ENCODE assay signal across 11 mouse cellular contexts in the genomic region with DNA sequence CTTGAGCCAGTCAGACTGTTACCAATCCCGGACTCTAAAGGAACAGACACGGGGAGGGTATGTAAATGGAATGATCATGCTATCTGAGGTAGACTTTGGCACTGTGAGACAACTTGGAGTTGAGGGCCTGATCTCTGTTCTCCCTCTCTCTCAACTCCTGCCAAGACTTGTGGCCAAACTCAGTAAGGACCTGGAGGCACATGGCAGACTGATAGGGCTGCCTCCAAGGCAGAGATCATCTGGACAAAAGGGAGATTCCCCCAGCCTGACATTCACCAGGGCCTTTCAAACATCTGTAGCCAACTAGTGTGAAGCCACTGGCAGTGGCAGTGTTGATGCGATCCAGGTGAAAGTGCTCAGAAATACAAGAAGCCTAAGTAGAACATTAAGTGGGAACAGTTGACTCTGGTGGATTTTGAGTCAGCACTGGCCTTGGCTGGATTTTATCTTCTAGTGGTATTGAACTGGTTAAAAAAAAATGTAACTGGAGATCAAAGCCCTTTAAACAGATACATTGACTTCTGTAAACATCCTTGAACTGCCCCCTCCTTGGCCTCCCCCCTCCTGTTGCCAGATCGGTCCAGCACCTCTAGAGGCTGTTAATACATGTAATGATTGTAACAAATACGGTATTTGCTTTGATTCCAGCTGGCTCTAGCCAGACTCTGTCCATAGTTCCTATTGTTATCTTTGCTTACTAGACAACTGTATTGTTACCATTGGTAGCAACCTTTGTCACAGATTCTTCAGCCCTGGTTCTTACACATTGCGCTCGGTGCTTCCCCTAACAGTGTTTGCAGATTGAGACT.
A peak's percentile ranks its signal among the peaks of the same experiment; 100 is the strongest.
DNase-seq lines count a peak whose midpoint lies in the region; ATAC-seq and TF ChIP-seq lines count a peak whose summit lies in the region.
"Had no signal": no experiment of that assay in that cellular context is flagged by ENCODE, and none has a peak within 500 bp of the region (broad histone marks: within the 10 kb centered on the region; RNA-seq: fewer than 3 reads in every experiment).

No protein-coding gene starts in this region.

- H3K27ac ChIP-seq in kidney, adult 2 months (ENCODE audit: insufficient read depth, low read depth, low read length) = no peak overlapping the region
- no peak overlapping the region for H3K27ac ChIP-seq in midbrain, embryonic 10.5 days (replicated peaks)
- H3K27ac ChIP-seq: hindbrain, postnatal 0 days had no signal

- no peaks in the 10 kb centered on the region for H3K36me3 ChIP-seq in kidney, adult 2 months (ENCODE audit: control insufficient read depth, insufficient read depth, low read length)
- H3K36me3 ChIP-seq in midbrain, embryonic 10.5 days = no peaks in the 10 kb centered on the region

- WGBS in kidney, adult 2 months = 60% methylated on average over 7 of the region's 7 CpGs
- 78% methylated on average over 7 of the region's 7 CpGs for WGBS in midbrain, embryonic 10.5 days

- H3K9me3 ChIP-seq in midbrain, embryonic 10.5 days (replicated peaks) = no peaks in the 10 kb centered on the region

- peak; percentile 18 for DNase-seq in kidney, adult 2 months
- no peak for DNase-seq in kidney, postnatal 36 days
- DNase-seq in embryo, embryonic 10.5 days (ENCODE audit: low spot score) = peak; percentile 55
- peak; percentile 50 for DNase-seq in heart, postnatal 4 days
- no peak for DNase-seq in spleen, postnatal 36 days (ENCODE audit: low spot score in 2 of 2)
- no peak for DNase-seq in left cerebral cortex, postnatal 36 days (ENCODE audit: low spot score in 2 of 2)
- DNase-seq in midbrain, embryonic 10.5 days (ENCODE audit: low spot score) = no peak
- DNase-seq: cerebellum, postnatal 10 days; gastrocnemius, postnatal 14 days had no signal

- no peaks in the 10 kb centered on the region for H3K4me1 ChIP-seq in kidney, adult 2 months (ENCODE audit: control insufficient read depth, insufficient read depth, low read length)
- peaks cover 3% of the 10 kb centered on the region; the same call in 1 of the 2 replicates for H3K4me1 ChIP-seq in midbrain, embryonic 10.5 days

- intact Hi-C loops in left cerebral cortex, postnatal 36 days (cut with DNase I) = no loop called here

- no peak for TF ChIP-seq POLR2A in kidney, adult 2 months (IDR thresholded peaks at IDR 0.05; ENCODE audit: low read depth, low read length)

- no peak overlapping the region for H3K4me3 ChIP-seq in kidney, adult 2 months (ENCODE audit: insufficient read depth, low read depth, low read length)
- H3K4me3 ChIP-seq in midbrain, embryonic 10.5 days = no peak overlapping the region

- H3K27me3 ChIP-seq in kidney, adult 2 months (replicated peaks; ENCODE audit: control insufficient read depth, insufficient read depth, low read length) = no peaks in the 10 kb centered on the region
- no peaks in the 10 kb centered on the region for H3K27me3 ChIP-seq in midbrain, embryonic 10.5 days (ENCODE audit: low read depth, poor library complexity, severe bottlenecking)

- peak; percentile 27; the same call in 1 of the 2 replicates for ATAC-seq in megakaryocyte progenitor cell, adult 5-6 weeks (replicated peaks; ENCODE audit: poor library complexity)
- ATAC-seq: hindbrain, postnatal 0 days had no signal

- TF ChIP-seq CTCF in kidney, adult 2 months (conservative IDR thresholded peaks at IDR 0.05; ENCODE audit: insufficient read depth, insufficient read length, low read depth, low read length) = no peak

Comparison
In these comparisons a context has a peak if more than half of its experiments do, and no peak if none do; other contexts are left out.
1. DNase-seq: peak in kidney, adult 2 months (single experiment), embryo, embryonic 10.5 days (single experiment) and heart, postnatal 4 days (single experiment); none in kidney, postnatal 36 days (0 of 2), spleen, postnatal 36 days (0 of 2), left cerebral cortex, postnatal 36 days (0 of 2) and midbrain, embryonic 10.5 days (single experiment).